1 mouse cellular context compared by ENCODE assay signal in genomic region chr13:112425181-112425654, GRCm38 (mm10).
TF ChIP-seq lines count a peak whose summit lies in the region.

No protein-coding gene starts in this region.

TF ChIP-seq in CH12.LX, 34 proteins besides CTCF, POLR2A, EP300 and RAD21 (continued from another document):
- TF ChIP-seq MXI1 (IDR thresholded peaks at IDR 0.05; ENCODE audit: low read depth, low read length) (0 out of 2 replicates have a peak, but pooled peaks have one; percentile 39), ZNF384 (IDR thresholded peaks at IDR 0.05; ENCODE audit: low read depth, low read length) (no peak; the same call in 1 of the 2 replicates)
